Mouse (Mus musculus): ENCODE data around the gene Gapvd1.

Gene Gapvd1

GRCm38 (mm10) chr2:34711904-34712303 is 43.1 kb downstream of the Gapvd1 start:
- DNase-seq (ENCODE audit: low spot score): no peak

GRCm38 (mm10) chr2:34708675-34709074 is 46.4 kb downstream of the Gapvd1 start:
- no peak for DNase-seq (ENCODE audit: low spot score)

GRCm38 (mm10) chr2:34696592-34696991 is 58.4 kb downstream of the Gapvd1 start:
- DNase-seq (ENCODE audit: low spot score): no peak

- no peak for DNase-seq (ENCODE audit: low spot score)
Observed at GRCm38 (mm10) chr2:34692861-34693260, 62.2 kb downstream of the Gapvd1 start.

- DNase-seq (ENCODE audit: low spot score): no peak
Observed at GRCm38 (mm10) chr2:34684076-34684870, 70.8 kb downstream of the Gapvd1 start.

- DNase-seq (ENCODE audit: low spot score): no peak
Observed at GRCm38 (mm10) chr2:34677976-34678375, 77.1 kb downstream of the Gapvd1 start.

GRCm38 (mm10) chr2:34677061-34677460 is 78.0 kb downstream of the Gapvd1 start:
- DNase-seq (ENCODE audit: low spot score): no peak

GRCm38 (mm10) chr2:34673846-34674245 is 81.2 kb downstream of the Gapvd1 start:
- DNase-seq (ENCODE audit: low spot score): no peak

- DNase-seq (ENCODE audit: low spot score): no peak
Observed at GRCm38 (mm10) chr2:34671385-34672026, 83.5 kb downstream of the Gapvd1 start.

GRCm38 (mm10) chr2:34670470-34670869 is 84.6 kb downstream of the Gapvd1 start:
- no peak for DNase-seq (ENCODE audit: low spot score)

- no peak for DNase-seq (ENCODE audit: low spot score)
Observed at GRCm38 (mm10) chr2:34669203-34669746, 85.8 kb downstream of the Gapvd1 start.

GRCm38 (mm10) chr2:34668440-34669191 is 86.4 kb downstream of the Gapvd1 start:
- no peak for DNase-seq (ENCODE audit: low spot score)

GRCm38 (mm10) chr2:34667820-34668219 is 87.2 kb downstream of the Gapvd1 start:
- no peak for DNase-seq (ENCODE audit: low spot score)

- DNase-seq (ENCODE audit: low spot score): no peak
Observed at GRCm38 (mm10) chr2:34647410-34647809, 107.6 kb downstream of the Gapvd1 start.

GRCm38 (mm10) chr2:34646541-34646865 is 108.5 kb downstream of the Gapvd1 start:
- no peak for DNase-seq (ENCODE audit: low spot score)

- DNase-seq (ENCODE audit: low spot score): no peak
Observed at GRCm38 (mm10) chr2:34645851-34646540, 109.0 kb downstream of the Gapvd1 start.

GRCm38 (mm10) chr2:34644571-34645526 is 110.2 kb downstream of the Gapvd1 start:
- DNase-seq (ENCODE audit: low spot score): no peak

- peak; percentile 25 for DNase-seq (ENCODE audit: low spot score)
Observed at GRCm38 (mm10) chr2:34642351-34642750, 112.7 kb downstream of the Gapvd1 start.

- no peak for DNase-seq (ENCODE audit: low spot score)
Observed at GRCm38 (mm10) chr2:34639725-34640124, 115.3 kb downstream of the Gapvd1 start.

GRCm38 (mm10) chr2:34638955-34639650 is 115.9 kb downstream of the Gapvd1 start:
- DNase-seq (ENCODE audit: low spot score): peak; percentile 35

All from adipocyte (in vitro differentiated cells).